Mouse (Mus musculus) liver, embryonic 12.5 days (tissue): ENCODE results near the gene Tmem117. TPM values are rescaled to one million over a fixed set of nuclear protein-coding genes. Genes with fewer than 3 reads are reported as not detected.

Experiments used
- ATAC-seq: fragments of 200-750 bp; cut with Nextera tagmentation; 2 replicates; pipeline ENCODE4 v1.8.0; 2017; ENCODE audit warnings: moderate number of reproducible peaks, mild to moderate bottlenecking, moderate library complexity
- H3K27ac ChIP-seq: fragments of 300-500 bp; sonication (generic); 2 replicates; pipeline ENCODE4 v1.5.1; 2016; ENCODE audit warnings: mild to moderate bottlenecking
- H3K27me3 ChIP-seq: fragments of 300-500 bp; sonication (generic); replicated peaks from 2 replicates; pipeline ENCODE4 v1.6.1; 2016; ENCODE audit warnings: mild to moderate bottlenecking, moderate library complexity
- H3K36me3 ChIP-seq: fragments of 300-500 bp; sonication (generic); 2 replicates; pipeline ENCODE4 v1.6.1; 2016; ENCODE audit warnings: mild to moderate bottlenecking, moderate library complexity
- H3K4me1 ChIP-seq: fragments of 300-500 bp; sonication (generic); 2 replicates; pipeline ENCODE4 v1.6.1; 2016
- H3K4me2 ChIP-seq: fragments of 300-500 bp; sonication (generic); 2 replicates; pipeline ENCODE4 v1.6.1; 2016; ENCODE audit warnings: mild to moderate bottlenecking, moderate library complexity
- H3K4me3 ChIP-seq: fragments of 300-500 bp; sonication (generic); 2 replicates; pipeline ENCODE4 v1.5.1; 2016; ENCODE audit warnings: mild to moderate bottlenecking, moderate library complexity
- H3K9ac ChIP-seq: fragments of 300-500 bp; sonication (generic); 2 replicates; pipeline ENCODE4 v1.6.1; 2016; ENCODE audit warnings: mild to moderate bottlenecking, moderate library complexity
- H3K9me3 ChIP-seq: fragments of 300-500 bp; sonication (generic); replicated peaks from 2 replicates; pipeline ENCODE4 v1.6.1; 2016; ENCODE audit warnings: mild to moderate bottlenecking, moderate library complexity
- WGBS: fragments of 180-500 bp; shearing (Covaris S2); methylation state at CpG from one replicate; pipeline ENCODE4 v1.1.7; 2016; ENCODE audit not compliant: insufficient replicate concordance; 5-methylcytosine and 5-hydroxymethylcytosine counted together
- polyA plus RNA-seq: library from polyadenylated mRNA; unstranded; fragments of >200 nt; fragmentation: Nextera tagmentation; extraction: Ambion mirVana; gene quantifications from 2 replicates; pipeline ENCODE4 v1.2.1, GENCODE M21; 2016

Tmem117 gene
- polyA plus RNA-seq, 1 experiment from 2014 or later, result not detected

- 63% methylated on average over 7 of the region's 7 CpGs for WGBS
- Histone ChIP-seq H3K4me3 (no peak overlapping the region), H3K9ac (no peak overlapping the region), H3K27me3 (no peaks in the 10 kb centered on the region), H3K4me2 (no peak overlapping the region), H3K9me3 (no peaks in the 10 kb centered on the region), H3K27ac (no peak overlapping the region), H3K4me1 (no peaks in the 10 kb centered on the region), H3K36me3 (no peaks in the 10 kb centered on the region)
- no peak for ATAC-seq
These were observed 55.2 kb downstream of the Tmem117 start for GRCm38 (mm10) chr15:94684269-94684668.

GRCm38 (mm10) chr15:94687176-94687575 is 58.1 kb downstream of the Tmem117 start:
- H3K4me1 ChIP-seq, result no peaks in the 10 kb centered on the region
- no peak overlapping the region for H3K9ac ChIP-seq
- no peaks in the 10 kb centered on the region for H3K36me3 ChIP-seq
- H3K9me3 ChIP-seq, result no peaks in the 10 kb centered on the region
- H3K27ac ChIP-seq, result no peak overlapping the region
- no peaks in the 10 kb centered on the region for H3K27me3 ChIP-seq
- no peak overlapping the region for H3K4me2 ChIP-seq
- no peak overlapping the region for H3K4me3 ChIP-seq
- no peak for ATAC-seq
- 84% methylated on average over 7 of the region's 7 CpGs for WGBS

GRCm38 (mm10) chr15:94687629-94688028 is 58.6 kb downstream of the Tmem117 start:
- no peaks in the 10 kb centered on the region for H3K4me1 ChIP-seq
- no peaks in the 10 kb centered on the region for H3K27me3 ChIP-seq
- H3K4me2 ChIP-seq, result no peak overlapping the region
- no peak overlapping the region for H3K4me3 ChIP-seq
- no peaks in the 10 kb centered on the region for H3K36me3 ChIP-seq
- H3K9me3 ChIP-seq, result no peaks in the 10 kb centered on the region
- 52% methylated on average over 3 of the region's 3 CpGs for WGBS
- H3K27ac ChIP-seq, result no peak overlapping the region
- no peak overlapping the region for H3K9ac ChIP-seq
- no peak for ATAC-seq

GRCm38 (mm10) chr15:94689195-94689883 is 60.3 kb downstream of the Tmem117 start:
- Histone ChIP-seq H3K27ac (no peak overlapping the region), H3K27me3 (no peaks in the 10 kb centered on the region), H3K9me3 (no peaks in the 10 kb centered on the region), H3K4me1 (no peaks in the 10 kb centered on the region), H3K4me2 (no peak overlapping the region), H3K4me3 (no peak overlapping the region), H3K36me3 (no peaks in the 10 kb centered on the region), H3K9ac (no peak overlapping the region)
- ATAC-seq, result no peak
- WGBS, result 60% methylated on average over 5 of the region's 5 CpGs

- no peak for ATAC-seq
- Histone ChIP-seq H3K27ac (no peak overlapping the region), H3K4me2 (no peak overlapping the region)
These were observed 60.8 kb downstream of the Tmem117 start for GRCm38 (mm10) chr15:94689884-94690231.

GRCm38 (mm10) chr15:94722759-94723158 is 93.7 kb downstream of the Tmem117 start:
- Histone ChIP-seq H3K27me3 (no peaks in the 10 kb centered on the region), H3K9me3 (no peaks in the 10 kb centered on the region), H3K4me1 (no peaks in the 10 kb centered on the region), H3K4me2 (no peak overlapping the region), H3K27ac (no peak overlapping the region), H3K4me3 (no peak overlapping the region), H3K36me3 (no peaks in the 10 kb centered on the region), H3K9ac (no peak overlapping the region)
- WGBS, result 20% methylated on average over 5 of the region's 5 CpGs
- no peak for ATAC-seq

More at GRCm38 (mm10) chr15:94689884-94690231, 60.8 kb downstream of the Tmem117 start:
- no peaks in the 10 kb centered on the region for H3K4me1 ChIP-seq
- H3K4me3 ChIP-seq, result no peak overlapping the region
- 63% methylated on average over 6 of the region's 6 CpGs for WGBS
- no peak overlapping the region for H3K9ac ChIP-seq
- no peaks in the 10 kb centered on the region for H3K27me3 ChIP-seq
- H3K9me3 ChIP-seq, result no peaks in the 10 kb centered on the region
- no peaks in the 10 kb centered on the region for H3K36me3 ChIP-seq

GRCm38 (mm10) chr15:94732104-94732503 is 103.1 kb downstream of the Tmem117 start:
- Histone ChIP-seq H3K9ac (no peak overlapping the region), H3K4me3 (no peak overlapping the region), H3K4me2 (no peak overlapping the region), H3K4me1 (no peaks in the 10 kb centered on the region), H3K36me3 (no peaks in the 10 kb centered on the region), H3K27me3 (no peaks in the 10 kb centered on the region), H3K27ac (no peak overlapping the region), H3K9me3 (peaks cover 3% of the 10 kb centered on the region; the same call in 1 of the 2 replicates)
- WGBS, result 67% methylated on average over 4 of the region's 4 CpGs
- no peak for ATAC-seq

GRCm38 (mm10) chr15:94769227-94769626 is 140.2 kb downstream of the Tmem117 start:
- H3K9me3 ChIP-seq, result no peaks in the 10 kb centered on the region
- ATAC-seq, result no peak
- 23% methylated on average over 4 of the region's 4 CpGs for WGBS

GRCm38 (mm10) chr15:94770832-94771578 is 142.0 kb downstream of the Tmem117 start:
- H3K4me3 ChIP-seq, result no peak overlapping the region
- 78% methylated on average over 7 of the region's 7 CpGs for WGBS
- ATAC-seq, result no peak
- no peak overlapping the region for H3K4me2 ChIP-seq
- no peaks in the 10 kb centered on the region for H3K36me3 ChIP-seq
- H3K9me3 ChIP-seq, result no peaks in the 10 kb centered on the region
- no peaks in the 10 kb centered on the region for H3K27me3 ChIP-seq
- no peak overlapping the region for H3K9ac ChIP-seq
- H3K4me1 ChIP-seq, result no peaks in the 10 kb centered on the region
- H3K27ac ChIP-seq, result no peak overlapping the region

More at GRCm38 (mm10) chr15:94769227-94769626, 140.2 kb downstream of the Tmem117 start:
- H3K27ac ChIP-seq, result no peak overlapping the region
- H3K27me3 ChIP-seq, result no peaks in the 10 kb centered on the region
- no peak overlapping the region for H3K9ac ChIP-seq
- H3K4me1 ChIP-seq, result no peaks in the 10 kb centered on the region
- no peaks in the 10 kb centered on the region for H3K36me3 ChIP-seq
- H3K4me3 ChIP-seq, result no peak overlapping the region
- H3K4me2 ChIP-seq, result no peak overlapping the region

- H3K9me3 ChIP-seq, result no peaks in the 10 kb centered on the region
- H3K4me3 ChIP-seq, result no peak overlapping the region
- H3K4me1 ChIP-seq, result no peaks in the 10 kb centered on the region
- H3K36me3 ChIP-seq, result no peaks in the 10 kb centered on the region
- H3K4me2 ChIP-seq, result no peak overlapping the region
- H3K27ac ChIP-seq, result no peak overlapping the region
- H3K27me3 ChIP-seq, result no peaks in the 10 kb centered on the region
- H3K9ac ChIP-seq, result no peak overlapping the region
- 73% methylated on average over 19 of the region's 19 CpGs for WGBS
- ATAC-seq, result no peak
These were observed 142.7 kb downstream of the Tmem117 start for GRCm38 (mm10) chr15:94771691-94772090.

- H3K36me3 ChIP-seq, result no peaks in the 10 kb centered on the region
- H3K4me1 ChIP-seq, result no peaks in the 10 kb centered on the region
- no peak overlapping the region for H3K27ac ChIP-seq
- H3K4me2 ChIP-seq, result no peak overlapping the region
- ATAC-seq, result no peak
- WGBS, result 67% methylated on average over 17 of the region's 17 CpGs
- no peaks in the 10 kb centered on the region for H3K27me3 ChIP-seq
- no peak overlapping the region for H3K9ac ChIP-seq
- H3K9me3 ChIP-seq, result no peaks in the 10 kb centered on the region
- no peak overlapping the region for H3K4me3 ChIP-seq
These were observed 147.4 kb downstream of the Tmem117 start for GRCm38 (mm10) chr15:94776119-94777069.

GRCm38 (mm10) chr15:94781556-94781955 is 152.5 kb downstream of the Tmem117 start:
- no peak overlapping the region for H3K4me3 ChIP-seq
- H3K9ac ChIP-seq, result no peak overlapping the region
- no peak overlapping the region for H3K27ac ChIP-seq
- no peaks in the 10 kb centered on the region for H3K36me3 ChIP-seq
- ATAC-seq, result no peak
- no peaks in the 10 kb centered on the region for H3K27me3 ChIP-seq
- no peaks in the 10 kb centered on the region for H3K9me3 ChIP-seq
- WGBS, result 63% methylated on average over 1 of the region's 1 CpGs
- H3K4me2 ChIP-seq, result no peak overlapping the region
- no peaks in the 10 kb centered on the region for H3K4me1 ChIP-seq
